21 mouse cellular contexts compared by ENCODE assay signal in the genomic region with DNA sequence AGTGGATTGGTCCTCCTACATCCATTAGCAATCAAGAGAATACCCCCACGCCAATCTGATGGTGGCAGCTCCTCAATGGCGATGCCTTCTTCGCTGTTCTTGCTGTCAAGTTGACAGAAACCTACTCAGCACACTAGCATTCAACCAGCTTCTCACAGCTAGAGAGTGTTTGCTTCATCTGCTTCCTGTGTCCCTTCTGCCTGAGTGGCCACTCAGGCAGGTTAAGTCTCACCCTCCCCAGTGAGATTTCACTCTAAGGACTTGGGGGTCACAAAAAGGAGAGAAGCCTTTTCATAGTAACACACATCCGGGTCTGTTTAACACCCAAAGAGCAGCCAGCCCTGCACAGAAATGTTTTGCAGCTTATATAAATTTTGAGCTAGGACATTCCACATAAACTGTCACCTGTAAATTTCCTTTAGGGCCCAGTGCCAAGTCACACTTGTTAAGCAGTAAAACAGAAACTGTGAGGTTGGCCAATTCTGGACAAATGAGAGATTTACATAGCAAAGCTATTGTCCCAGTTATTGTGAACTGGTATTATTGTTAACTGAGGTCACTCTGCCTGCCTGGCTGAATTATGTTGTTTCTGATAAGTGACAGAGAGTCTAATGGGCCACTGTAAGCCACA. TPM values are rescaled to one million over a fixed set of nuclear protein-coding genes. Genes with fewer than 3 reads are reported as not detected.
A peak's percentile ranks its signal among the peaks of the same experiment; 100 is the strongest.
DNase-seq lines count a peak whose midpoint lies in the region; ATAC-seq and TF ChIP-seq lines count a peak whose summit lies in the region.
"Had no signal": no experiment of that assay in that cellular context is flagged by ENCODE, and none has a peak within 500 bp of the region (broad histone marks: within the 10 kb centered on the region; RNA-seq: fewer than 3 reads in every experiment).

No protein-coding gene starts in this region.

- ATAC-seq in lung, postnatal 0 days = peak; percentile 75
- ATAC-seq: forebrain, embryonic 15.5 days; inflammation-experienced regulatory T-cells, adult 6 months; liver, embryonic 12.5 days had no signal

- H3K4me2 ChIP-seq in lung, postnatal 0 days (replicated peaks; ENCODE audit: low read depth, low read length) = no peak overlapping the region
- H3K4me2 ChIP-seq: embryonic facial prominence, embryonic 13.5 days; forebrain, embryonic 15.5 days; heart, embryonic 11.5 days; hindbrain, embryonic 12.5 days; liver, embryonic 12.5 days had no signal

- no peaks in the 10 kb centered on the region for H3K36me3 ChIP-seq in kidney, adult 2 months (ENCODE audit: control insufficient read depth, insufficient read depth, low read length)
- H3K36me3 ChIP-seq in lung, postnatal 0 days (ENCODE audit: insufficient read depth, low read length) = no peaks in the 10 kb centered on the region
- H3K36me3 ChIP-seq: embryonic facial prominence, embryonic 13.5 days; forebrain, embryonic 15.5 days; hindbrain, embryonic 12.5 days; liver, embryonic 12.5 days had no signal

- 55% methylated on average over 4 of the region's 4 CpGs for WGBS in kidney, adult 2 months
- 44% methylated on average over 4 of the region's 4 CpGs for WGBS in lung, postnatal 0 days

- no peak overlapping the region for H3K27ac ChIP-seq in kidney, adult 2 months (ENCODE audit: insufficient read depth, low read depth, low read length)
- H3K27ac ChIP-seq in lung, postnatal 0 days (ENCODE audit: low read length) = peak overlapping the region; percentile 48
- H3K27ac ChIP-seq: embryonic facial prominence, embryonic 13.5 days; forebrain, embryonic 15.5 days; hindbrain, embryonic 12.5 days; liver, embryonic 12.5 days had no signal

- H3K27me3 ChIP-seq in kidney, adult 2 months (replicated peaks; ENCODE audit: control insufficient read depth, insufficient read depth, low read length) = no peaks in the 10 kb centered on the region
- no peaks in the 10 kb centered on the region for H3K27me3 ChIP-seq in lung, postnatal 0 days (replicated peaks; ENCODE audit: insufficient read depth, low read length)
- H3K27me3 ChIP-seq: embryonic facial prominence, embryonic 13.5 days; forebrain, embryonic 15.5 days; hindbrain, embryonic 12.5 days had no signal

- TF ChIP-seq POLR2A in kidney, adult 2 months (IDR thresholded peaks at IDR 0.05; ENCODE audit: low read depth, low read length) = no peak

- H3K4me1 ChIP-seq in kidney, adult 2 months (ENCODE audit: control insufficient read depth, insufficient read depth, low read length) = no peaks in the 10 kb centered on the region
- H3K4me1 ChIP-seq in lung, postnatal 0 days (ENCODE audit: insufficient read depth, low read depth, low read length) = no peaks in the 10 kb centered on the region
- H3K4me1 ChIP-seq: forebrain, embryonic 15.5 days; hindbrain, embryonic 12.5 days; liver, embryonic 12.5 days had no signal

- H3K9ac ChIP-seq in lung, postnatal 0 days (replicated peaks; ENCODE audit: low read depth) = no peak overlapping the region
- H3K9ac ChIP-seq: embryonic facial prominence, embryonic 13.5 days; forebrain, embryonic 15.5 days; hindbrain, embryonic 12.5 days; liver, embryonic 12.5 days had no signal

- peak; percentile 58 for DNase-seq in adipocyte (ENCODE audit: low spot score)
- DNase-seq in kidney, adult 2 months = peak; percentile 72
- peak; percentile 53 to 63 for DNase-seq in kidney, postnatal 36 days
- peak; percentile 68 for DNase-seq in lung, postnatal 0 days (ENCODE audit: low spot score)
- DNase-seq in right cerebral cortex, postnatal 25 days = no peak
- DNase-seq in adrenal gland, adult (ENCODE audit: inconsistent age in 2 of 2, low spot score in 1 of 2) = no peak
- DNase-seq in ovary, postnatal 14 days (ENCODE audit: low spot score) = no peak
- DNase-seq: adrenal gland, postnatal 10 days; cerebellum, adult 9-10 months; gastrocnemius, postnatal 25 days; heart, postnatal 14 days; layer of hippocampus, postnatal 36 days; retina, postnatal 1 day; thymus, postnatal 4 days had no signal

- no peaks in the 10 kb centered on the region for H3K9me3 ChIP-seq in lung, postnatal 0 days (ENCODE audit: low read length)
- H3K9me3 ChIP-seq: embryonic facial prominence, embryonic 13.5 days; forebrain, embryonic 15.5 days; hindbrain, embryonic 12.5 days; liver, embryonic 12.5 days had no signal

- TF ChIP-seq CTCF in kidney, adult 2 months (conservative IDR thresholded peaks at IDR 0.05; ENCODE audit: insufficient read depth, insufficient read length, low read depth, low read length) = no peak
- no peak for TF ChIP-seq CTCF in lung, postnatal 0 days (IDR thresholded peaks at IDR 0.05)

- no peak; the same call in 1 of the 2 replicates for TF ChIP-seq EP300 in lung, postnatal 0 days (IDR thresholded peaks at IDR 0.05)

- no peak overlapping the region for H3K4me3 ChIP-seq in kidney, adult 2 months (ENCODE audit: insufficient read depth, low read depth, low read length)
- H3K4me3 ChIP-seq in lung, postnatal 0 days (ENCODE audit: low read depth, low read length) = no peak overlapping the region
- H3K4me3 ChIP-seq: embryonic facial prominence, embryonic 13.5 days; forebrain, embryonic 15.5 days; hindbrain, embryonic 12.5 days; liver, embryonic 12.5 days had no signal

RNA-seq across cellular contexts. Expression of a gene that starts 13.7 kb away (rescaled TPM):
- 77.5 and 79.7 TPM in 2 replicates for polyA plus RNA-seq in kidney, adult 2 months (2012; rRNA removed)
- 16.7 and 17.1 TPM in 2 replicates for polyA plus RNA-seq in lung, postnatal 0 days (2015; fragmentation: Nextera tagmentation; extraction: Ambion mirVana)

RNA-seq across cellular contexts. Expression of a gene that starts 16.4 kb away (rescaled TPM):
- 73.5 and 76.0 TPM in 2 replicates for polyA plus RNA-seq in kidney, adult 2 months (2012; rRNA removed)
- 69.8 and 81.5 TPM in 2 replicates for polyA plus RNA-seq in lung, postnatal 0 days (2015; fragmentation: Nextera tagmentation; extraction: Ambion mirVana)

RNA-seq across cellular contexts. Expression of a gene that starts 42.7 kb away (rescaled TPM):
- 0.03 TPM in 1 of 2 replicates, not detected in the other for polyA plus RNA-seq in kidney, adult 2 months (2012; rRNA removed)
- not detected in 2 replicates for polyA plus RNA-seq in lung, postnatal 0 days (2015; fragmentation: Nextera tagmentation; extraction: Ambion mirVana)
- polyA plus RNA-seq: embryonic facial prominence, embryonic 13.5 days; forebrain, embryonic 15.5 days; heart, embryonic 11.5 days; hindbrain, embryonic 12.5 days; inflammation-experienced regulatory T-cells, adult 6 months; liver, embryonic 12.5 days; midbrain, postnatal 0 days had no signal

Comparison
In these comparisons a context has a peak if more than half of its experiments do, and no peak if none do; other contexts are left out.
1. DNase-seq: peak in adipocyte (single experiment), kidney, adult 2 months (single experiment), kidney, postnatal 36 days (2 of 2) and lung, postnatal 0 days (single experiment); none in right cerebral cortex, postnatal 25 days (single experiment), adrenal gland, adult (0 of 2) and ovary, postnatal 14 days (single experiment).